Mouse (Mus musculus) bone marrow macrophage, adult 2 months (primary cell): ENCODE data around the gene Rpp25l.

Experiments used
- CTCF ChIP-seq: IDR thresholded peaks from 2 replicates; pipeline ENCODE4 v1.5.1; 2012; ENCODE audit warnings: low read depth, mild to moderate bottlenecking, low read length, moderate library complexity
- POLR2A ChIP-seq: IDR thresholded peaks from 2 replicates; pipeline ENCODE4 v1.6.1; 2012; ENCODE audit warnings: mild to moderate bottlenecking, low read depth, low read length, borderline replicate concordance

- TF ChIP-seq CTCF, result no peak
- TF ChIP-seq POLR2A, result no peak
These were observed 7.2 kb downstream of the Rpp25l start for GRCm38 (mm10) chr4:41705922-41706754.
